Mouse (Mus musculus): ENCODE results near the gene Upk2. TPM values are rescaled to one million over a fixed set of nuclear protein-coding genes. Genes with fewer than 3 reads are reported as not detected.
"Not testable (repeated sequence)": the region's sequence is repeated elsewhere in the genome, so short reads cannot be mapped to it uniquely, and the experiment has no call there.

Gene Upk2
- polyA plus RNA-seq, 1 experiment, result 4.4 TPM

DNA sequence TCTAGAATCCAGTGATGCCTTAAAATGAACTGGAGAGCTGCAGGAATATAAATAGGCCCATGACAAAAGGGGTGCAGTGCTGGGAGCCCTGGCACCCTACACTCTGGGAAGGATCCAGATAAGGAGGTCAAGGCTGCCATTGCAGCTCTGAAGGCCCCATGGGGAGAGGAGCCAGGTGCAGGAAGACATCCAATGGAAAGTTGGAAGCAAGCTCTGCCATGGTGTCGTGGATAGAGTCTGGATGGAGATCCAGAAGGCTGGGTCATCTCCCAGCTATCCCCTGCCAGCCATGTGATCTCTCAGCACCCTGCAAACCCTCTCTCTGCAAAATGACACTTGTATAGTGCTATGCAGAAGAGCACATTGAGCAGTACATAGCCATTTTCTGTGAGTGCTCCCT lies 19.6 kb upstream of the Upk2 start:
- H3K4me3 ChIP-seq (replicated peaks; ENCODE audit: extremely low read depth, low read depth, low read length), result no peak overlapping the region
- no peak for TF ChIP-seq CTCF (IDR thresholded peaks at IDR 0.05; ENCODE audit: insufficient read depth, low read length)
- TF ChIP-seq POLR2A (IDR thresholded peaks at IDR 0.05; ENCODE audit: borderline replicate concordance, extremely low read depth, low read depth, low read length), result no peak
- 27% methylated on average over 1 of the region's 1 CpGs for WGBS
- DNase-seq, result no peak
- no peaks in the 10 kb centered on the region for H3K4me1 ChIP-seq (ENCODE audit: control insufficient read depth, insufficient read depth, low read length)

DNA sequence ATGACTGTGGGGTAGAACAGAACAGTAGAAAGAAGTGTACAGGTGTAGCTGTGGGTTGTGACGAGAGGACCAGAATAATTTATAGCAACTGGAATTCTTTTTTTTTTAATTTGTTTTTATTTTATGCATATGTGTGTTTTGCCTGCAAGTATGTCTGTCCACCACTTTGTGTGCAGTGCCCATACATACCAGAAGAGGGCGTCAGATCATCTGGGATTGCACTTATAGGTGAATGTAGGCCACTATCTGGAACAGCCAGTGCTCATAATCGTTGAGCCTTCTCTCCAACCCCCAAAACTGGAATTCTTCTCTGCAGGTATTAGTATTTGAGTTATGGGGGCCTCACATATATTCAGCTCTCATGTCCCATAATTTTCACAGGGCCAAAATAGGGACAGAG lies 18.4 kb upstream of the Upk2 start:
- TF ChIP-seq CTCF (IDR thresholded peaks at IDR 0.05; ENCODE audit: insufficient read depth, low read length) (no peak), POLR2A (IDR thresholded peaks at IDR 0.05; ENCODE audit: borderline replicate concordance, extremely low read depth, low read depth, low read length) (no peak)
- no peak overlapping the region for H3K4me3 ChIP-seq (replicated peaks; ENCODE audit: extremely low read depth, low read depth, low read length)
- 51% methylated on average over 3 of the region's 3 CpGs for WGBS
- H3K4me1 ChIP-seq (ENCODE audit: control insufficient read depth, insufficient read depth, low read length), result no peaks in the 10 kb centered on the region
- no peak for DNase-seq

DNA sequence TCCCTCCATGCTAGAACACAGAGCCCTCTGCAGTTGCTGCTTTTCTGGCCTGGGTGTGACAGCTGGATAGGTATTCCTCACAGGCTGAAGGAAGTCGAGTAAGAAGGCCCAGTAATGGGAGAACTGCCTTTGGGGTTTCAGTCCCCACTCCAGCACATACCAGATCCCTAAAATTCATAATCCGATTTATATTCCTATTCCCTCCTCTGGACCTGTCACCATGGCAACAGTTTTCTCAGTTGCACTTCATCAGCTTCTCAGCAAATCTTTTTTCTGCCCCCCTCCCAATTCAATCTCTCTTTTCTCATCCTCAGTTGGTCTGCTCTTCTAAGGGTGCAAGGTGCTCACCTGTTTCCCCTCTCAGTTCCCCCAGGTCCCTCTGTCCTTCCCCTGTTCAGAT lies 14.0 kb upstream of the Upk2 start:
- Histone ChIP-seq H3K4me1 (ENCODE audit: control insufficient read depth, insufficient read depth, low read length) (no peaks in the 10 kb centered on the region), H3K4me3 (replicated peaks; ENCODE audit: extremely low read depth, low read depth, low read length) (no peak overlapping the region)
- TF ChIP-seq CTCF (IDR thresholded peaks at IDR 0.05; ENCODE audit: insufficient read depth, low read length) (no peak), POLR2A (IDR thresholded peaks at IDR 0.05; ENCODE audit: borderline replicate concordance, extremely low read depth, low read depth, low read length) (no peak)
- WGBS, result 54% methylated on average over 2 of the region's 2 CpGs
- no peak for DNase-seq

DNA sequence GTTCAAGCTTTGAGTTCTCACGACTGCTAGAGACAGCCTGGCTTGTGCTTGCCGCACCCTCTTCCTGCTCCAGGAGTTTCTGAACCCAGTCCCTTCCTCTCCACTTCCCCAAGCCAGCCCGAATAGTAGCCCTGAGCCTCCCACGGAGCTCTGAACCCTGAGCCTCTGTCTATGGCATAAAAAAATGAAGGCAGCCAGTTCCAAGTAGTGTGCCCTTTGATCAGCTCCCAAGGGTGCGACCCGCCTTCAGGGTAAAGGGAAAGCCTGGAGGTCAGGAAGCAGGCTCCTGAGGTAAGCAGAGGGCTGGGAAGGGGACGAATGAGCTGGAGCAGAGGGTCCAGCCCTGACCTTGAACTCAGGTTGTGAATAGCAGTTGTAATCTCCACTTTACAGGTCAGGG lies 13.4 kb upstream of the Upk2 start:
- WGBS, result 46% methylated on average over 7 of the region's 7 CpGs
- Histone ChIP-seq H3K4me3 (replicated peaks; ENCODE audit: extremely low read depth, low read depth, low read length) (no peak overlapping the region), H3K4me1 (ENCODE audit: control insufficient read depth, insufficient read depth, low read length) (no peaks in the 10 kb centered on the region)
- TF ChIP-seq POLR2A (IDR thresholded peaks at IDR 0.05; ENCODE audit: borderline replicate concordance, extremely low read depth, low read depth, low read length) (no peak), CTCF (IDR thresholded peaks at IDR 0.05; ENCODE audit: insufficient read depth, low read length) (no peak)
- no peak for DNase-seq

- WGBS, result 55% methylated on average over 5 of the region's 5 CpGs
- Histone ChIP-seq H3K4me1 (ENCODE audit: control insufficient read depth, insufficient read depth, low read length) (no peaks in the 10 kb centered on the region), H3K4me3 (replicated peaks; ENCODE audit: extremely low read depth, low read depth, low read length) (no peak overlapping the region)
- DNase-seq, result no peak
- TF ChIP-seq POLR2A (IDR thresholded peaks at IDR 0.05; ENCODE audit: borderline replicate concordance, extremely low read depth, low read depth, low read length), result no peak
- no peak for TF ChIP-seq CTCF (IDR thresholded peaks at IDR 0.05; ENCODE audit: insufficient read depth, low read length)
Measured at GRCm38 (mm10) chr9:44461950-44462349, 7.2 kb upstream of the Upk2 start.

GRCm38 (mm10) chr9:44457035-44457742 lies 2.4 kb upstream of the Upk2 start:
- no peaks in the 10 kb centered on the region for H3K4me1 ChIP-seq (ENCODE audit: control insufficient read depth, insufficient read depth, low read length)
- 22% methylated on average over 11 of the region's 11 CpGs for WGBS
- DNase-seq, result no peak
- TF ChIP-seq POLR2A (IDR thresholded peaks at IDR 0.05; ENCODE audit: borderline replicate concordance, extremely low read depth, low read depth, low read length) (no peak), CTCF (IDR thresholded peaks at IDR 0.05; ENCODE audit: insufficient read depth, low read length) (no peak)
- H3K4me3 ChIP-seq (replicated peaks; ENCODE audit: extremely low read depth, low read depth, low read length), result no peak overlapping the region

- 11% methylated on average over 14 of the region's 14 CpGs for WGBS
Measured at GRCm38 (mm10) chr9:44454132-44454890, 465 bp downstream of the Upk2 start.

GRCm38 (mm10) chr9:44450387-44450786 lies 4.4 kb downstream of the Upk2 start:
- no peak for TF ChIP-seq POLR2A (IDR thresholded peaks at IDR 0.05; ENCODE audit: borderline replicate concordance, extremely low read depth, low read depth, low read length)
- TF ChIP-seq CTCF (IDR thresholded peaks at IDR 0.05; ENCODE audit: insufficient read depth, low read length), result no peak

More at GRCm38 (mm10) chr9:44454132-44454890, 465 bp downstream of the Upk2 start:
- peak; percentile 86 for DNase-seq
- Histone ChIP-seq H3K4me1 (ENCODE audit: control insufficient read depth, insufficient read depth, low read length) (no peaks in the 10 kb centered on the region), H3K4me3 (replicated peaks; ENCODE audit: extremely low read depth, low read depth, low read length) (no peak overlapping the region)
- TF ChIP-seq CTCF (IDR thresholded peaks at IDR 0.05; ENCODE audit: insufficient read depth, low read length) (peak; percentile 96), POLR2A (IDR thresholded peaks at IDR 0.05; ENCODE audit: borderline replicate concordance, extremely low read depth, low read depth, low read length) (no peak)

GRCm38 (mm10) chr9:44444402-44445025 lies 10.3 kb downstream of the Upk2 start:
- H3K4me1 ChIP-seq (ENCODE audit: control insufficient read depth, insufficient read depth, low read length); DNase-seq; H3K4me3 ChIP-seq (replicated peaks; ENCODE audit: extremely low read depth, low read depth, low read length): not testable (repeated sequence)
- 85% methylated on average over 7 of the region's 7 CpGs for WGBS

More at GRCm38 (mm10) chr9:44450387-44450786, 4.4 kb downstream of the Upk2 start:
- Histone ChIP-seq H3K4me3 (replicated peaks; ENCODE audit: extremely low read depth, low read depth, low read length) (no peak overlapping the region), H3K4me1 (ENCODE audit: control insufficient read depth, insufficient read depth, low read length) (no peaks in the 10 kb centered on the region)
- DNase-seq, result no peak

All from lung, adult 2 months (tissue).